Mouse (Mus musculus) E14TG2a.4 (cell line): ENCODE measurements at regions not wholly inside any gene's neighbourhood (a gene's known extent, or its start where the extent isn't known, plus 50 kb on each side); places are given as distances from the start of the nearest gene placed in this dataset.

ENCODE experiments used
- CTCF ChIP-seq: conservative IDR thresholded peaks from 2 replicates; pipeline ENCODE4 v1.5.1; 2014; ENCODE audit warnings: low read length
- NANOG ChIP-seq: IDR thresholded peaks from 2 replicates; pipeline ENCODE4 v1.6.1; 2014; ENCODE audit warnings: borderline replicate concordance, low read length, mixed read lengths
- POU5F1 ChIP-seq: IDR thresholded peaks from 2 replicates; pipeline ENCODE4 v1.6.1; 2014; ENCODE audit warnings: low read length, borderline replicate concordance

- no peak for TF ChIP-seq CTCF
- TF ChIP-seq NANOG: no peak
- TF ChIP-seq POU5F1: no peak
Measured at GRCm38 (mm10) chr7:71411293-71412011, 60.2 kb upstream of the Gm10295 start.
